Mouse (Mus musculus) hindbrain, embryonic 11.5 days (tissue): ENCODE measurements around the gene Oas1g. TPM values are rescaled to one million over a fixed set of nuclear protein-coding genes. Genes with fewer than 3 reads are reported as not detected.
"Not testable (repeated sequence)": the region's sequence is repeated elsewhere in the genome, so short reads cannot be mapped to it uniquely, and the experiment has no call there.

Source experiments
- ATAC-seq: fragments of 200-750 bp; cut with Nextera tagmentation; 2 replicates; pipeline ENCODE4 v1.8.0; 2017; ENCODE audit warnings: mild to moderate bottlenecking, moderate TSS enrichment, moderate library complexity; ENCODE audit not compliant: low FRiP score
- DNase-seq: peaks from one replicate; pipeline ENCODE4 v3.0.0-alpha.2; 2015; ENCODE audit warnings: low spot score
- H3K27ac ChIP-seq: fragments of 300-500 bp; sonication (generic); 2 replicates; pipeline ENCODE4 v1.5.1; 2014; ENCODE audit warnings: mild to moderate bottlenecking, low read depth, low read length
- H3K27me3 ChIP-seq: fragments of 300-500 bp; sonication (generic); 2 replicates; pipeline ENCODE4 v1.6.1; 2014; ENCODE audit warnings: mild to moderate bottlenecking, low read length, moderate library complexity, mixed read lengths; ENCODE audit not compliant: control insufficient read depth, insufficient read depth
- H3K36me3 ChIP-seq: fragments of 300-500 bp; sonication (generic); 2 replicates; pipeline ENCODE4 v1.6.1; 2014; ENCODE audit warnings: mild to moderate bottlenecking, low read length, moderate library complexity, mixed read lengths; ENCODE audit not compliant: control insufficient read depth, insufficient read depth
- H3K4me1 ChIP-seq: fragments of 300-500 bp; sonication (generic); replicated peaks from 2 replicates; pipeline ENCODE4 v1.6.1; 2014; ENCODE audit warnings: low read length, mixed read lengths; ENCODE audit not compliant: control insufficient read depth, insufficient read depth
- H3K4me2 ChIP-seq: fragments of 300-500 bp; sonication (generic); replicated peaks from 2 replicates; pipeline ENCODE4 v1.6.1; 2014; ENCODE audit warnings: mild to moderate bottlenecking, low read depth, low read length
- H3K4me3 ChIP-seq: fragments of 300-500 bp; sonication (generic); 2 replicates; pipeline ENCODE4 v1.5.1; 2014; ENCODE audit warnings: low read depth, low read length
- H3K9ac ChIP-seq: fragments of 300-500 bp; sonication (generic); 2 replicates; pipeline ENCODE4 v1.6.1; 2014; ENCODE audit warnings: low read depth, low read length
- H3K9me3 ChIP-seq: fragments of 300-500 bp; sonication (generic); 2 replicates; pipeline ENCODE4 v1.6.1; 2016; ENCODE audit warnings: low read length; ENCODE audit not compliant: control insufficient read depth
- WGBS: fragments of 180-500 bp; shearing (Covaris S2); extraction: QIAGEN DNeasy Blood & Tissue Kit; methylation state at CpG from one replicate; pipeline ENCODE4 v1.1.7; 2014; 5-methylcytosine and 5-hydroxymethylcytosine counted together
- polyA plus RNA-seq: library from polyadenylated mRNA; unstranded; fragments of >200 nt; fragmentation: Nextera tagmentation; extraction: Ambion mirVana; gene quantifications from 2 replicates; pipeline ENCODE4 v1.2.1, GENCODE M21; 2014

Gene Oas1g
- polyA plus RNA-seq, 1 experiment from 2014 or later: 0.15 TPM

- 77% methylated on average over 2 of the region's 2 CpGs for WGBS
- H3K4me1 ChIP-seq, H3K4me2 ChIP-seq, H3K4me3 ChIP-seq, ATAC-seq, H3K9ac ChIP-seq, H3K27ac ChIP-seq, H3K27me3 ChIP-seq, H3K36me3 ChIP-seq, H3K9me3 ChIP-seq, DNase-seq: not testable (repeated sequence)
Measured at GRCm38 (mm10) chr5:120877407-120877806, 10.0 kb downstream of the Oas1g start.

- not testable (repeated sequence) for H3K4me1 ChIP-seq, H3K27ac ChIP-seq, H3K9ac ChIP-seq, H3K4me3 ChIP-seq, H3K9me3 ChIP-seq, H3K4me2 ChIP-seq, DNase-seq, ATAC-seq, H3K27me3 ChIP-seq, H3K36me3 ChIP-seq
- 74% methylated on average over 2 of the region's 3 CpGs for WGBS
Measured at GRCm38 (mm10) chr5:120876839-120877238, 10.6 kb downstream of the Oas1g start.

- Histone ChIP-seq H3K9me3 (no peaks in the 10 kb centered on the region), H3K9ac (no peak overlapping the region), H3K27me3 (no peaks in the 10 kb centered on the region), H3K36me3 (no peaks in the 10 kb centered on the region), H3K4me2 (no peak overlapping the region), H3K4me3 (no peak overlapping the region), H3K27ac (no peak overlapping the region), H3K4me1 (no peaks in the 10 kb centered on the region)
- DNase-seq (no peak), ATAC-seq (no peak)
- WGBS: 56% methylated on average over 2 of the region's 2 CpGs
Measured at GRCm38 (mm10) chr5:120871469-120871868, 15.9 kb downstream of the Oas1g start.

- no peaks in the 10 kb centered on the region for H3K4me1 ChIP-seq
- ATAC-seq (no peak), DNase-seq (no peak)
- H3K27me3 ChIP-seq: no peaks in the 10 kb centered on the region
- H3K27ac ChIP-seq: no peak overlapping the region
- WGBS: 81% methylated on average over 7 of the region's 7 CpGs
- no peak overlapping the region for H3K4me2 ChIP-seq
- H3K9me3 ChIP-seq: no peaks in the 10 kb centered on the region
- no peak overlapping the region for H3K9ac ChIP-seq
- H3K36me3 ChIP-seq: no peaks in the 10 kb centered on the region
- no peak overlapping the region for H3K4me3 ChIP-seq
Measured at GRCm38 (mm10) chr5:120870782-120871181, 16.6 kb downstream of the Oas1g start.

GRCm38 (mm10) chr5:120870081-120870480 is 17.3 kb downstream of the Oas1g start:
- Histone ChIP-seq H3K27me3 (no peaks in the 10 kb centered on the region), H3K9me3 (no peaks in the 10 kb centered on the region), H3K27ac (no peak overlapping the region), H3K4me1 (no peaks in the 10 kb centered on the region), H3K9ac (no peak overlapping the region), H3K36me3 (no peaks in the 10 kb centered on the region), H3K4me3 (no peak overlapping the region), H3K4me2 (no peak overlapping the region)
- WGBS: 53% methylated on average over 3 of the region's 3 CpGs
- DNase-seq (no peak), ATAC-seq (no peak)

GRCm38 (mm10) chr5:120869436-120870015 is 17.9 kb downstream of the Oas1g start:
- Histone ChIP-seq H3K4me3 (no peak overlapping the region), H3K27ac (no peak overlapping the region), H3K9ac (no peak overlapping the region), H3K4me2 (no peak overlapping the region), H3K36me3 (no peaks in the 10 kb centered on the region), H3K27me3 (no peaks in the 10 kb centered on the region), H3K9me3 (no peaks in the 10 kb centered on the region), H3K4me1 (no peaks in the 10 kb centered on the region)
- no peak for ATAC-seq
- 83% methylated on average over 7 of the region's 7 CpGs for WGBS
- DNase-seq: no peak

- no peak overlapping the region for H3K4me3 ChIP-seq
- no peak overlapping the region for H3K4me2 ChIP-seq
- no peaks in the 10 kb centered on the region for H3K4me1 ChIP-seq
- peak; percentile 46 for DNase-seq
- ATAC-seq: no peak
- WGBS: 74% methylated on average over 3 of the region's 3 CpGs
- no peaks in the 10 kb centered on the region for H3K27me3 ChIP-seq
- H3K36me3 ChIP-seq: no peaks in the 10 kb centered on the region
- H3K27ac ChIP-seq: no peak overlapping the region
- no peak overlapping the region for H3K9ac ChIP-seq
- no peaks in the 10 kb centered on the region for H3K9me3 ChIP-seq
Measured at GRCm38 (mm10) chr5:120865336-120865860, 22.0 kb downstream of the Oas1g start.

GRCm38 (mm10) chr5:120861121-120861520 is 26.3 kb downstream of the Oas1g start, which contains the start of gene Oas1h:
TSS of gene Oas1h (plus strand) at chr5:120861421.
- 47% methylated on average over 4 of the region's 4 CpGs for WGBS
- ATAC-seq: no peak

GRCm38 (mm10) chr5:120859241-120859640 is 28.2 kb downstream of the Oas1g start:
- no peak overlapping the region for H3K4me3 ChIP-seq
- no peak overlapping the region for H3K27ac ChIP-seq
- H3K36me3 ChIP-seq: no peaks in the 10 kb centered on the region
- H3K9me3 ChIP-seq: no peaks in the 10 kb centered on the region; the same call in 1 of the 2 replicates
- no peak for DNase-seq
- no peak for ATAC-seq
- no peaks in the 10 kb centered on the region for H3K4me1 ChIP-seq
- 86% methylated on average over 2 of the region's 2 CpGs for WGBS
- no peaks in the 10 kb centered on the region for H3K27me3 ChIP-seq
- no peak overlapping the region for H3K4me2 ChIP-seq
- no peak overlapping the region for H3K9ac ChIP-seq

More at GRCm38 (mm10) chr5:120861121-120861520, 26.3 kb downstream of the Oas1g start, which contains the start of gene Oas1h:
- Histone ChIP-seq H3K9ac (no peak within 1 kb of the TSS), H3K27me3 (no peaks in the 10 kb centered on the region), H3K4me3 (no peak within 1 kb of the TSS), H3K9me3 (no peaks in the 10 kb centered on the region), H3K36me3 (no peaks in the 10 kb centered on the region), H3K27ac (no peak within 1 kb of the TSS), H3K4me1 (no peaks in the 10 kb centered on the region), H3K4me2 (no peak within 1 kb of the TSS)
- DNase-seq: no peak
